Mouse (Mus musculus) brain, adult 10 weeks (tissue): Measurements from ENCODE around the gene Vmn1r58. TPM values are rescaled to one million over a fixed set of nuclear protein-coding genes. Genes with fewer than 3 reads are reported as not detected.

ENCODE experiments used
- polyA plus RNA-seq: library from polyadenylated mRNA; stranded (reverse); fragments of 350-450 nt; fragmentation: Illumina TruSeq; extraction: RNeasy Lipid Tissue Mini Kit (QIAGEN cat#74804); gene quantifications from one replicate; pipeline ENCODE4 v1.2.3, GENCODE M21; 2015; ENCODE audit warnings: low read depth, low replicate concordance

The Vmn1r58 gene
- polyA plus RNA-seq = not detected

GRCm38 (mm10) chr7:5413296-5413695 lies at the start of gene Vmn1r58:
TSS of gene Vmn1r58 (minus strand) at chr7:5413396.

GRCm38 (mm10) chr7:5456674-5457073 lies 43.5 kb upstream of the Vmn1r58 start, which contains the start of gene Vmn1r59:
TSS of gene Vmn1r59 (minus strand) at chr7:5456774.

Other genes with a start within 250 kb of the Vmn1r58 start
- not detected for gene Vmn1r56, start 216.6 kb downstream of the Vmn1r58 start, polyA plus RNA-seq
- not detected for gene Vmn1r57, start 194.9 kb downstream of the Vmn1r58 start, polyA plus RNA-seq
- gene Gm5065, start 62.9 kb downstream of the Vmn1r58 start, polyA plus RNA-seq = not detected
- gene Nlrp2, start 62.4 kb downstream of the Vmn1r58 start, polyA plus RNA-seq = not detected
- not detected for gene Vmn1r59, start 43.4 kb upstream of the Vmn1r58 start, polyA plus RNA-seq
- gene Vmn2r28, start 80.6 kb upstream of the Vmn1r58 start, polyA plus RNA-seq = not detected
- gene Vmn1r60, start 133.9 kb upstream of the Vmn1r58 start, polyA plus RNA-seq = not detected
- gene Vmn1r61, start 199.9 kb upstream of the Vmn1r58 start, polyA plus RNA-seq = not detected